Mouse (Mus musculus): ENCODE measurements around the gene Taar5.

GRCm38 (mm10) chr10:23977958-23978357 lies 7.5 kb downstream of the Taar5 start:
- TF ChIP-seq CTCF (IDR thresholded peaks at IDR 0.05; ENCODE audit: control insufficient read depth, insufficient read depth, insufficient read length) (no peak), MAX (IDR thresholded peaks at IDR 0.05) (no peak)
